Mouse (Mus musculus) lung, adult 2 months (tissue): ENCODE measurements around the gene Fdx1l.

Experiments
- CTCF ChIP-seq: fragments of 200-500 bp; IDR thresholded peaks from 2 replicates; pipeline ENCODE4 v1.5.1; 2011; ENCODE audit warnings: mild to moderate bottlenecking, low read length, control low read depth; ENCODE audit not compliant: insufficient read depth
- POLR2A ChIP-seq: fragments of 200-500 bp; IDR thresholded peaks from 2 replicates; pipeline ENCODE4 v1.6.1; 2011; ENCODE audit warnings: low read depth, mild to moderate bottlenecking, control low read depth, low read length, borderline replicate concordance; ENCODE audit errors: extremely low read depth

DNA sequence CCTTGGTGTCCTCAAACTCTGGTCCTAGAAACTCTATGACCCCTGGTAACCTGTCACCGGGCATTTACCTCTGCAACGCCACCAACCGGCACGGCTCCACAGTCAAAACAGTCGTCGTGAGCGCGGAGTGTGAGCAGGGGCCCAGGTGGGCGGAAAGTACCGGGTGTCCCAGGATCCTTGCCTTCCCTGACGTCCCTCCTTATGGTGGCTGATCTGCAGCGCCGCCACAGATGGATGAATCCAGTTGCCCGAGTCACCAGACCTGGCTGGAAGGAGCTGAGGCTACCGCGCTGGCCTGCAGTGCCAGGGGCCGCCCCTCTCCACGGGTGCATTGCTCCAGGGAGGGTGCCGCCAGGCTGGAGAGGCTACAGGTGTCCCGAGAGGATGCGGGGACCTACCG, 36.7 kb downstream of the Fdx1l start:
- no peak for TF ChIP-seq POLR2A
- no peak for TF ChIP-seq CTCF
